Comparison of ENCODE assay signal across 8 mouse cellular contexts in genomic region chr10:61146807-61147156, GRCm38 (mm10). TPM values are rescaled to one million over a fixed set of nuclear protein-coding genes. Genes with fewer than 3 reads are reported as not detected.
DNase-seq lines count a peak whose midpoint lies in the region; ATAC-seq and TF ChIP-seq lines count a peak whose summit lies in the region.

No protein-coding gene starts in this region.

- H3K36me3 ChIP-seq in kidney, embryonic 14.5 days (ENCODE audit: control insufficient read depth, insufficient read depth, low read length) = no peaks in the 10 kb centered on the region
- H3K36me3 ChIP-seq in MEL (ENCODE audit: control insufficient read depth in 1 of 2, insufficient read depth in 2 of 2, low read length in 2 of 2) = peaks cover 0 to 15% of the 10 kb centered on the region in 2 experiments; a peak in 2 of 4 replicates
- H3K36me3 ChIP-seq in hindbrain, embryonic 14.5 days (replicated peaks; ENCODE audit: control insufficient read depth, insufficient read depth) = peaks cover 7% of the 10 kb centered on the region; the same call in 1 of the 2 replicates

- H3K4me2 ChIP-seq in kidney, embryonic 14.5 days (replicated peaks; ENCODE audit: low read depth, low read length) = peak overlapping the region; percentile 94
- H3K4me2 ChIP-seq in hindbrain, embryonic 14.5 days (replicated peaks) = peak overlapping the region; percentile 69

- peaks cover 5% of the 10 kb centered on the region; the same call in 1 of the 2 replicates for H3K4me1 ChIP-seq in kidney, embryonic 14.5 days (ENCODE audit: control insufficient read depth, insufficient read depth, low read length)
- H3K4me1 ChIP-seq in MEL (ENCODE audit: control insufficient read depth in 1 of 2, insufficient read depth in 2 of 2, low read length in 2 of 2) = peaks cover 2 to 21% of the 10 kb centered on the region in 2 experiments; a peak in 3 of 4 replicates
- H3K4me1 ChIP-seq in hindbrain, embryonic 14.5 days (replicated peaks; ENCODE audit: control insufficient read depth, insufficient read depth, low read length) = peaks cover 20% of the 10 kb centered on the region

- peak overlapping the region; percentile 84 for H3K4me3 ChIP-seq in kidney, embryonic 14.5 days (ENCODE audit: low read length)
- H3K4me3 ChIP-seq in MEL (ENCODE audit: control insufficient read depth in 1 of 2, insufficient read depth in 1 of 2, low read depth in 2 of 2, low read length in 2 of 2) = peak overlapping the region; percentile 66 to 81
- H3K4me3 ChIP-seq in hindbrain, embryonic 14.5 days (replicated peaks; ENCODE audit: low read length) = peak overlapping the region; percentile 76

- ATAC-seq in kidney, embryonic 14.5 days (ENCODE audit: low FRiP score, low TSS enrichment) = peak; percentile 48
- ATAC-seq in erythroblast, adult 5-6 weeks (replicated peaks; ENCODE audit: low FRiP score, poor library complexity, severe bottlenecking) = peak; percentile 10
- ATAC-seq in hindbrain, embryonic 14.5 days (ENCODE audit: low FRiP score) = peak; percentile 61

- no peak for TF ChIP-seq CTCF in MEL (IDR thresholded peaks at IDR 0.05 in 2 of 3, conservative IDR thresholded peaks at IDR 0.05 in 1 of 3; ENCODE audit: control insufficient read depth in 1 of 3, insufficient read depth in 1 of 3, low read depth in 2 of 3, low read length in 3 of 3, poor library complexity in 1 of 3, severe bottlenecking in 1 of 3)

- TF ChIP-seq POLR2A in MEL (IDR thresholded peaks at IDR 0.05; ENCODE audit: control insufficient read depth in 1 of 2, insufficient read depth in 1 of 2, low read depth in 1 of 2, low read length in 2 of 2, poor library complexity in 1 of 2) = no peak

- peak overlapping the region; percentile 95 for H3K27ac ChIP-seq in kidney, embryonic 14.5 days (ENCODE audit: low read depth, low read length)
- H3K27ac ChIP-seq in MEL (ENCODE audit: control insufficient read depth, low read depth, low read length) = peak overlapping the region; percentile 5; the same call in 1 of the 2 replicates
- peak overlapping the region; percentile 92 for H3K27ac ChIP-seq in hindbrain, embryonic 14.5 days

- no peak for DNase-seq in kidney, adult 18-20 months
- peak; percentile 52 for DNase-seq in MEL (ENCODE audit: low read depth, low spot score)
- no peak for DNase-seq in hindbrain, embryonic 14.5 days (ENCODE audit: low spot score)
- DNase-seq in lung, postnatal 4 days = peak; percentile 31 to 37
- peak; percentile 48 to 57 for DNase-seq in spleen, postnatal 10 days (ENCODE audit: low spot score in 2 of 2)
- DNase-seq in urinary bladder, postnatal 36 days (ENCODE audit: low spot score in 2 of 2) = no peak

- peak overlapping the region; percentile 89 for H3K9ac ChIP-seq in kidney, embryonic 14.5 days (ENCODE audit: low read depth, low read length)
- peak overlapping the region; percentile 69 for H3K9ac ChIP-seq in MEL (ENCODE audit: control insufficient read depth, low read depth, low read length, poor library complexity, severe bottlenecking)
- H3K9ac ChIP-seq in hindbrain, embryonic 14.5 days = peak overlapping the region; percentile 92

- no peak for TF ChIP-seq RAD21 in MEL (IDR thresholded peaks at IDR 0.05; ENCODE audit: low read depth, low read length)

- no peak for TF ChIP-seq EP300 in MEL (IDR thresholded peaks at IDR 0.05; ENCODE audit: low read depth in 1 of 2, low read length in 2 of 2)

- H3K27me3 ChIP-seq in kidney, embryonic 14.5 days (ENCODE audit: control insufficient read depth, insufficient read depth, low read length) = no peaks in the 10 kb centered on the region
- H3K27me3 ChIP-seq in MEL (ENCODE audit: control insufficient read depth in 1 of 2, insufficient read depth in 2 of 2, low read length in 2 of 2) = no peaks in the 10 kb centered on the region
- H3K27me3 ChIP-seq in hindbrain, embryonic 14.5 days (ENCODE audit: control insufficient read depth, insufficient read depth, low read length) = no peaks in the 10 kb centered on the region

- H3K79me2 ChIP-seq in MEL (ENCODE audit: control insufficient read depth, insufficient read depth, low read length, poor library complexity) = peaks cover 4% of the 10 kb centered on the region

- 1% methylated on average over 11 of the region's 14 CpGs for WGBS in kidney, embryonic 14.5 days
- 0% methylated on average over 13 of the region's 14 CpGs for whole genome bisulfite sequencing in hindbrain, embryonic 14.5 days

- no peaks in the 10 kb centered on the region for H3K9me3 ChIP-seq in kidney, embryonic 14.5 days (ENCODE audit: control insufficient read depth, low read length)
- no peaks in the 10 kb centered on the region for H3K9me3 ChIP-seq in MEL (replicated peaks; ENCODE audit: insufficient read depth, low read length)
- no peaks in the 10 kb centered on the region for H3K9me3 ChIP-seq in hindbrain, embryonic 14.5 days (ENCODE audit: control insufficient read depth, low read length)

TF ChIP-seq in MEL, 35 proteins besides CTCF, POLR2A, EP300 and RAD21:
- no peak for TF ChIP-seq MAFK (IDR thresholded peaks at IDR 0.05; ENCODE audit: borderline replicate concordance, low read depth, low read length)
- TF ChIP-seq SMC3 (IDR thresholded peaks at IDR 0.05; ENCODE audit: low read depth, low read length) = no peak
- no peak for TF ChIP-seq MYC (IDR thresholded peaks at IDR 0.05; ENCODE audit: low read depth, low read length)
- TF ChIP-seq ZC3H11A (IDR thresholded peaks at IDR 0.05; ENCODE audit: low read depth, low read length) = no peak
- no peak for TF ChIP-seq ELF1 (IDR thresholded peaks at IDR 0.05; ENCODE audit: low read depth, low read length)
- no peak for TF ChIP-seq ETS1 (IDR thresholded peaks at IDR 0.05; ENCODE audit: low read depth, low read length)
- no peak for TF ChIP-seq HCFC1 (IDR thresholded peaks at IDR 0.05; ENCODE audit: low read depth, low read length)
- TF ChIP-seq CHD1 (IDR thresholded peaks at IDR 0.05; ENCODE audit: low read depth, low read length) = no peak
- TF ChIP-seq POLR2AphosphoS2 (IDR thresholded peaks at IDR 0.05; ENCODE audit: low read length) = no peak
- TF ChIP-seq MAZ (IDR thresholded peaks at IDR 0.05; ENCODE audit: low read depth, low read length) = no peak
- TF ChIP-seq USF2 (IDR thresholded peaks at IDR 0.05; ENCODE audit: borderline replicate concordance in 1 of 2, insufficient read depth in 1 of 2, low read depth in 1 of 2, low read length in 2 of 2) = no peak
- TF ChIP-seq MEF2A (IDR thresholded peaks at IDR 0.05; ENCODE audit: extremely low read depth, insufficient replicate concordance, low read depth, low read length, poor library complexity, severe bottlenecking) = no peak
- no peak for TF ChIP-seq MXI1 (IDR thresholded peaks at IDR 0.05; ENCODE audit: low read depth, low read length)
- TF ChIP-seq TAL1 (IDR thresholded peaks at IDR 0.05; ENCODE audit: low read length) = no peak
- TF ChIP-seq ZKSCAN1 (IDR thresholded peaks at IDR 0.05; ENCODE audit: low read depth, low read length) = no peak

RNA-seq across cellular contexts. Expression of gene Sgpl1, which starts 0.7 kb away (rescaled TPM):
- polyA plus RNA-seq in kidney, embryonic 14.5 days (2014; fragmentation: Nextera tagmentation; extraction: Ambion mirVana) = 35.9 and 72.4 TPM in 2 replicates
- 7.9 and 8.7 TPM in 2 replicates for total RNA-seq in MEL (2012; rRNA removed)
- polyA plus RNA-seq in MEL (2012; ENCODE audit: insufficient read depth in 1 of 2, insufficient read length in 2 of 2, low read depth in 1 of 2, low replicate concordance in 2 of 2, missing spikeins in 1 of 2) = 10 to 100 TPM in 1 of 2 experiments, not detected in 1; 11.7 TPM
- total RNA-seq in erythroblast, adult 5-6 weeks (2015; ENCODE audit: low replicate concordance) = 7.1 and 26.1 TPM in 2 replicates
- total RNA-seq in erythroblast, adult 5-6 weeks (2017; ENCODE audit: low replicate concordance) = 14.6 and 18.1 TPM in 2 replicates
- 53.6 and 54.5 TPM in 2 replicates for polyA plus RNA-seq in hindbrain, embryonic 14.5 days (2014; fragmentation: Nextera tagmentation; extraction: Ambion mirVana)

RNA-seq across cellular contexts. Expression of gene Tbata, which starts 25.0 kb away (rescaled TPM):
- not detected in 2 replicates for polyA plus RNA-seq in kidney, embryonic 14.5 days (2014; fragmentation: Nextera tagmentation; extraction: Ambion mirVana)
- not detected in 2 replicates for total RNA-seq in MEL (2012; rRNA removed)
- not detected for polyA plus RNA-seq in MEL (2012; ENCODE audit: insufficient read depth in 1 of 2, insufficient read length in 2 of 2, low read depth in 1 of 2, low replicate concordance in 2 of 2, missing spikeins in 1 of 2)
- not detected in 2 replicates for total RNA-seq in erythroblast, adult 5-6 weeks (2015; ENCODE audit: low replicate concordance)
- total RNA-seq in erythroblast, adult 5-6 weeks (2017; ENCODE audit: low replicate concordance) = not detected in 2 replicates
- polyA plus RNA-seq in hindbrain, embryonic 14.5 days (2014; fragmentation: Nextera tagmentation; extraction: Ambion mirVana) = not detected in 2 replicates

RNA-seq across cellular contexts. Expression of gene Pcbd1, which starts 57.7 kb away (rescaled TPM):
- polyA plus RNA-seq in kidney, embryonic 14.5 days (2014; fragmentation: Nextera tagmentation; extraction: Ambion mirVana) = 140 and 143 TPM in 2 replicates
- total RNA-seq in MEL (2012; rRNA removed) = not detected in 2 replicates
- polyA plus RNA-seq in MEL (2012; ENCODE audit: insufficient read depth in 1 of 2, insufficient read length in 2 of 2, low read depth in 1 of 2, low replicate concordance in 2 of 2, missing spikeins in 1 of 2) = not detected
- 1.7 TPM in 1 of 2 replicates, not detected in the other for total RNA-seq in erythroblast, adult 5-6 weeks (2015; ENCODE audit: low replicate concordance)
- total RNA-seq in erythroblast, adult 5-6 weeks (2017; ENCODE audit: low replicate concordance) = not detected in 2 replicates
- polyA plus RNA-seq in hindbrain, embryonic 14.5 days (2014; fragmentation: Nextera tagmentation; extraction: Ambion mirVana) = 47.6 and 48.5 TPM in 2 replicates

Comparison
In these comparisons a context has a peak if more than half of its experiments do, and no peak if none do; other contexts are left out.
1. ATAC-seq: peak in every context shown above with its lines; median percentile 61 in hindbrain, embryonic 14.5 days; 48 in kidney, embryonic 14.5 days; 10 in erythroblast, adult 5-6 weeks.
2. H3K27ac ChIP-seq: peak in every context shown above with its lines; median percentile 95 in kidney, embryonic 14.5 days; 92 in hindbrain, embryonic 14.5 days; 5 in MEL.
3. DNase-seq: peak in MEL (single experiment), lung, postnatal 4 days (2 of 2) and spleen, postnatal 10 days (2 of 2); none in kidney, adult 18-20 months (single experiment), hindbrain, embryonic 14.5 days (single experiment) and urinary bladder, postnatal 36 days (0 of 2).
4. RNA of gene Pcbd1, which starts 57.7 kb away (polyA plus RNA-seq): 140 to 143 TPM in kidney, embryonic 14.5 days and 47.6 to 48.5 TPM in hindbrain, embryonic 14.5 days; not detected in MEL; every median in the first group is over 10 times any median in the second.
5. Peak in every context shown above with its lines, with median percentiles within 50 percentile points of each other: H3K4me3 ChIP-seq and H3K9ac ChIP-seq.